In genomic region chr17:74527729-74528607, GRCm38 (mm10) we compare ENCODE assay signal across 8 mouse cellular contexts. TPM values are rescaled to one million over a fixed set of nuclear protein-coding genes. Genes with fewer than 3 reads are reported as not detected.
DNase-seq lines count a peak whose midpoint lies in the region; ATAC-seq and TF ChIP-seq lines count a peak whose summit lies in the region.

Gene Birc6 (plus strand): TSS chr17:74528295.

- peak within 1 kb of the TSS; percentile 80 for H3K4me2 ChIP-seq in forebrain, postnatal 0 days (ENCODE audit: low read depth)
- H3K4me2 ChIP-seq in lung, embryonic 15.5 days, result peak within 1 kb of the TSS; percentile 76

- peak within 1 kb of the TSS; percentile 98 for H3K4me3 ChIP-seq in MEL (ENCODE audit: control insufficient read depth in 1 of 2, insufficient read depth in 1 of 2, low read depth in 2 of 2, low read length in 2 of 2)
- peak within 1 kb of the TSS; percentile 83 for H3K4me3 ChIP-seq in cerebellum, adult 2 months (replicated peaks; ENCODE audit: insufficient read depth, low read depth, low read length)
- H3K4me3 ChIP-seq in forebrain, postnatal 0 days (ENCODE audit: low read depth, low read length), result peak within 1 kb of the TSS; percentile 71
- H3K4me3 ChIP-seq in lung, embryonic 15.5 days, result peak within 1 kb of the TSS; percentile 99

- H3K9ac ChIP-seq in MEL (ENCODE audit: control insufficient read depth, low read depth, low read length, poor library complexity, severe bottlenecking), result peak within 1 kb of the TSS; percentile 100
- peak within 1 kb of the TSS; percentile 90 for H3K9ac ChIP-seq in forebrain, postnatal 0 days
- peak within 1 kb of the TSS; percentile 98 for H3K9ac ChIP-seq in lung, embryonic 15.5 days

- TF ChIP-seq EP300 in MEL (IDR thresholded peaks at IDR 0.05; ENCODE audit: low read depth in 1 of 2, low read length in 2 of 2), result peak in 1 of 2 experiments; percentile 38; a peak in 1 of 4 replicates

- peak; percentile 99 for DNase-seq in MEL (ENCODE audit: low read depth, low spot score)
- DNase-seq in cerebellum, adult 2 months, result peak; percentile 100
- DNase-seq in forebrain, postnatal 0 days, result peak; percentile 100
- DNase-seq in heart, postnatal 4 days, result peak; percentile 100
- peak; percentile 100 for DNase-seq in layer of hippocampus, adult 8-10 months (ENCODE audit: low spot score in 2 of 2)
- DNase-seq in ovary, adult 18-20 months (ENCODE audit: low spot score), result peak; percentile 100
- DNase-seq in thymus, postnatal 0 days (ENCODE audit: low spot score), result peak; percentile 99

- peak; percentile 84 to 86; a peak in 3 of 4 replicates for TF ChIP-seq POLR2A in MEL (IDR thresholded peaks at IDR 0.05; ENCODE audit: control insufficient read depth in 1 of 2, insufficient read depth in 1 of 2, low read depth in 1 of 2, low read length in 2 of 2, poor library complexity in 1 of 2)
- peak; percentile 94 for TF ChIP-seq POLR2A in cerebellum, adult 2 months (IDR thresholded peaks at IDR 0.05; ENCODE audit: borderline replicate concordance, insufficient read depth, low read length)

- H3K27ac ChIP-seq in MEL (ENCODE audit: control insufficient read depth, low read depth, low read length), result peak within 1 kb of the TSS; percentile 99
- H3K27ac ChIP-seq in cerebellum, adult 2 months (ENCODE audit: insufficient read depth, low read length), result peak within 1 kb of the TSS; percentile 63
- H3K27ac ChIP-seq in forebrain, postnatal 0 days (ENCODE audit: low read depth, low read length), result peak within 1 kb of the TSS; percentile 97
- peak within 1 kb of the TSS; percentile 98 for H3K27ac ChIP-seq in lung, embryonic 15.5 days

- TF ChIP-seq RAD21 in MEL (IDR thresholded peaks at IDR 0.05; ENCODE audit: low read depth, low read length), result no peak

- H3K9me3 ChIP-seq in MEL (replicated peaks; ENCODE audit: insufficient read depth, low read length), result no peaks in the 10 kb centered on the region
- H3K9me3 ChIP-seq in forebrain, postnatal 0 days (ENCODE audit: low read length), result no peaks in the 10 kb centered on the region
- H3K9me3 ChIP-seq in lung, embryonic 15.5 days, result no peaks in the 10 kb centered on the region

- no peak for TF ChIP-seq CTCF in MEL (IDR thresholded peaks at IDR 0.05 in 2 of 3, conservative IDR thresholded peaks at IDR 0.05 in 1 of 3; ENCODE audit: control insufficient read depth in 1 of 3, insufficient read depth in 1 of 3, low read depth in 2 of 3, low read length in 3 of 3, poor library complexity in 1 of 3, severe bottlenecking in 1 of 3)
- TF ChIP-seq CTCF in cerebellum, adult 2 months (IDR thresholded peaks at IDR 0.05; ENCODE audit: borderline replicate concordance, insufficient read depth, low read depth, low read length), result no peak
- TF ChIP-seq CTCF in forebrain, postnatal 0 days (IDR thresholded peaks at IDR 0.05; ENCODE audit: low read depth), result 0 out of 2 replicates have a peak, but pooled peaks have one; percentile 31

- H3K27me3 ChIP-seq in MEL (ENCODE audit: control insufficient read depth in 1 of 2, insufficient read depth in 2 of 2, low read length in 2 of 2), result no peaks in the 10 kb centered on the region
- no peaks in the 10 kb centered on the region for H3K27me3 ChIP-seq in cerebellum, adult 2 months (ENCODE audit: control insufficient read depth, insufficient read depth, low read length)
- no peaks in the 10 kb centered on the region for H3K27me3 ChIP-seq in forebrain, postnatal 0 days (ENCODE audit: insufficient read depth, low read length)
- no peaks in the 10 kb centered on the region for H3K27me3 ChIP-seq in lung, embryonic 15.5 days

- H3K36me3 ChIP-seq in MEL (ENCODE audit: control insufficient read depth in 1 of 2, insufficient read depth in 2 of 2, low read length in 2 of 2), result peaks cover 0 to 30% of the 10 kb centered on the region in 2 experiments; a peak in 2 of 4 replicates
- no peaks in the 10 kb centered on the region for H3K36me3 ChIP-seq in forebrain, postnatal 0 days (ENCODE audit: insufficient read depth)
- no peaks in the 10 kb centered on the region for H3K36me3 ChIP-seq in lung, embryonic 15.5 days

- H3K4me1 ChIP-seq in MEL (ENCODE audit: control insufficient read depth in 1 of 2, insufficient read depth in 2 of 2, low read length in 2 of 2), result peaks cover 5 to 16% of the 10 kb centered on the region in 2 experiments
- H3K4me1 ChIP-seq in cerebellum, adult 2 months (ENCODE audit: control insufficient read depth, insufficient read depth, low read length), result peaks cover 8% of the 10 kb centered on the region; the same call in 1 of the 2 replicates
- peaks cover 4% of the 10 kb centered on the region; the same call in 1 of the 2 replicates for H3K4me1 ChIP-seq in forebrain, postnatal 0 days (ENCODE audit: insufficient read depth)
- peaks cover 23% of the 10 kb centered on the region for H3K4me1 ChIP-seq in lung, embryonic 15.5 days

- peak; percentile 95 for ATAC-seq in forebrain, postnatal 0 days
- ATAC-seq in lung, embryonic 15.5 days (ENCODE audit: borderline replicate concordance, extremely low read depth, low FRiP score, low TSS enrichment), result peak; percentile 97

- WGBS in cerebellum, adult 2 months, result under 1% methylated on average over 71 of the region's 71 CpGs
- WGBS in forebrain, postnatal 0 days, result 2% methylated on average over 61 of the region's 71 CpGs
- WGBS in lung, embryonic 15.5 days, result under 1% methylated on average over 71 of the region's 71 CpGs

- H3K79me2 ChIP-seq in MEL (ENCODE audit: control insufficient read depth, insufficient read depth, low read length, poor library complexity), result peaks cover 42% of the 10 kb centered on the region

TF ChIP-seq in MEL, 35 proteins besides CTCF, POLR2A, EP300 and RAD21:
- TF ChIP-seq MAZ (IDR thresholded peaks at IDR 0.05; ENCODE audit: low read depth, low read length) (peak; percentile 86; the same call in 1 of the 2 replicates), USF1 (IDR thresholded peaks at IDR 0.05; ENCODE audit: low read depth, low read length) (peak; percentile 25; the same call in 1 of the 2 replicates), RCOR1 (IDR thresholded peaks at IDR 0.05; ENCODE audit: low read depth, low read length) (0 out of 2 replicates have a peak, but pooled peaks have one; percentile 77), HCFC1 (IDR thresholded peaks at IDR 0.05; ENCODE audit: low read depth, low read length) (peak; percentile 91), CHD2 (IDR thresholded peaks at IDR 0.05; ENCODE audit: low read length) (peak; percentile 55; the same call in 1 of the 2 replicates), BHLHE40 (IDR thresholded peaks at IDR 0.05; ENCODE audit: borderline replicate concordance, low read depth, low read length) (peak; percentile 55; the same call in 1 of the 2 replicates), ELF1 (IDR thresholded peaks at IDR 0.05; ENCODE audit: low read depth, low read length) (peak; percentile 82), ZC3H11A (IDR thresholded peaks at IDR 0.05; ENCODE audit: low read depth, low read length) (no peak), MYB (IDR thresholded peaks at IDR 0.05; ENCODE audit: low read depth, low read length) (no peak), MYC (IDR thresholded peaks at IDR 0.05; ENCODE audit: low read depth, low read length) (peak; percentile 95), TAL1 (IDR thresholded peaks at IDR 0.05; ENCODE audit: low read length) (no peak), SIN3A (IDR thresholded peaks at IDR 0.05; ENCODE audit: low read length) (peak; percentile 73), GATA1 (IDR thresholded peaks at IDR 0.05; ENCODE audit: low read depth, low read length) (no peak), MXI1 (IDR thresholded peaks at IDR 0.05; ENCODE audit: low read depth, low read length) (peak; percentile 91), ETS1 (IDR thresholded peaks at IDR 0.05; ENCODE audit: low read depth, low read length) (peak; percentile 61), POLR2AphosphoS2 (IDR thresholded peaks at IDR 0.05; ENCODE audit: low read length) (peak; percentile 72; the same call in 1 of the 2 replicates), ZNF384 (IDR thresholded peaks at IDR 0.05; ENCODE audit: low read depth, low read length) (peak; percentile 98), NRF1 (IDR thresholded peaks at IDR 0.05; ENCODE audit: insufficient read depth, low read depth, low read length, poor library complexity, severe bottlenecking) (peak; percentile 94), ZMIZ1 (IDR thresholded peaks at IDR 0.05; ENCODE audit: low read depth, low read length) (peak; percentile 74), POLR2AphosphoS5 (IDR thresholded peaks at IDR 0.05; ENCODE audit: borderline replicate concordance, low read depth, low read length) (no peak), NELFE (IDR thresholded peaks at IDR 0.05; ENCODE audit: low read depth, low read length) (peak; percentile 74), GABPA (IDR thresholded peaks at IDR 0.05; ENCODE audit: low read depth, low read length) (no peak), TBP (IDR thresholded peaks at IDR 0.05; ENCODE audit: low read depth, low read length) (peak; percentile 47), UBTF (IDR thresholded peaks at IDR 0.05; ENCODE audit: borderline replicate concordance, insufficient read depth, low read depth, low read length) (no peak), E2F4 (IDR thresholded peaks at IDR 0.05; ENCODE audit: borderline replicate concordance, low read depth, low read length) (no peak), ZKSCAN1 (IDR thresholded peaks at IDR 0.05; ENCODE audit: low read depth, low read length) (no peak), MAX (IDR thresholded peaks at IDR 0.05; ENCODE audit: low read length) (peak; percentile 93), MEF2A (IDR thresholded peaks at IDR 0.05; ENCODE audit: extremely low read depth, insufficient replicate concordance, low read depth, low read length, poor library complexity, severe bottlenecking) (no peak), TCF12 (IDR thresholded peaks at IDR 0.05; ENCODE audit: low read depth, low read length) (peak; percentile 75)
TF ChIP-seq in MEL: peak in this region for 19.

RNA-seq across cellular contexts. Expression of gene Birc6, which starts in this region (rescaled TPM):
- 58.7 and 66.4 TPM in 2 replicates for total RNA-seq in MEL (2012; rRNA removed)
- 100 to 1,000 TPM in 1 of 2 experiments, 10 to 100 TPM in 1; 67.3 to 475 TPM for polyA plus RNA-seq in MEL (2012; ENCODE audit: insufficient read depth in 1 of 2, insufficient read length in 2 of 2, low read depth in 1 of 2, low replicate concordance in 2 of 2, missing spikeins in 1 of 2)
- polyA plus RNA-seq in cerebellum, adult 2 months (2012; rRNA removed), result 120 and 127 TPM in 2 replicates
- total RNA-seq in forebrain, postnatal 0 days (2014; rRNA removed), result 103 and 121 TPM in 2 replicates
- polyA plus RNA-seq in forebrain, postnatal 0 days (2015; fragmentation: Nextera tagmentation; extraction: Ambion mirVana), result 60.8 and 86.0 TPM in 2 replicates
- 100 to 1,000 TPM; 110 to 119 TPM for total RNA-seq in heart, postnatal 4 days (2021)
- total RNA-seq in layer of hippocampus, adult 8-10 months (2022), result 100 to 1,000 TPM; 113 to 132 (median 117) TPM
- polyA plus RNA-seq in lung, embryonic 15.5 days (2015; fragmentation: Nextera tagmentation; extraction: Ambion mirVana), result 78.3 and 80.0 TPM in 2 replicates
- polyA plus RNA-seq in thymus, postnatal 0 days (2015; fragmentation: Nextera tagmentation; extraction: Ambion mirVana), result 126 and 162 TPM in 2 replicates

Comparison
In these comparisons a context has a peak if more than half of its experiments do, and no peak if none do; other contexts are left out.
1. Peak in every context shown above with its lines: DNase-seq, ATAC-seq, H3K4me3 ChIP-seq and H3K27ac ChIP-seq.